Mouse (Mus musculus) liver, embryonic 12.5 days (tissue): ENCODE data around the gene Tmeff2. TPM values are rescaled to one million over a fixed set of nuclear protein-coding genes. Genes with fewer than 3 reads are reported as not detected.

Experiments
- ATAC-seq: fragments of 200-750 bp; cut with Nextera tagmentation; 2 replicates; pipeline ENCODE4 v1.8.0; 2017; ENCODE audit warnings: moderate number of reproducible peaks, mild to moderate bottlenecking, moderate library complexity
- H3K27ac ChIP-seq: fragments of 300-500 bp; sonication (generic); 2 replicates; pipeline ENCODE4 v1.5.1; 2016; ENCODE audit warnings: mild to moderate bottlenecking
- H3K27me3 ChIP-seq: fragments of 300-500 bp; sonication (generic); replicated peaks from 2 replicates; pipeline ENCODE4 v1.6.1; 2016; ENCODE audit warnings: mild to moderate bottlenecking, moderate library complexity
- H3K36me3 ChIP-seq: fragments of 300-500 bp; sonication (generic); 2 replicates; pipeline ENCODE4 v1.6.1; 2016; ENCODE audit warnings: mild to moderate bottlenecking, moderate library complexity
- H3K4me1 ChIP-seq: fragments of 300-500 bp; sonication (generic); 2 replicates; pipeline ENCODE4 v1.6.1; 2016
- H3K4me2 ChIP-seq: fragments of 300-500 bp; sonication (generic); 2 replicates; pipeline ENCODE4 v1.6.1; 2016; ENCODE audit warnings: mild to moderate bottlenecking, moderate library complexity
- H3K4me3 ChIP-seq: fragments of 300-500 bp; sonication (generic); 2 replicates; pipeline ENCODE4 v1.5.1; 2016; ENCODE audit warnings: mild to moderate bottlenecking, moderate library complexity
- H3K9ac ChIP-seq: fragments of 300-500 bp; sonication (generic); 2 replicates; pipeline ENCODE4 v1.6.1; 2016; ENCODE audit warnings: mild to moderate bottlenecking, moderate library complexity
- H3K9me3 ChIP-seq: fragments of 300-500 bp; sonication (generic); replicated peaks from 2 replicates; pipeline ENCODE4 v1.6.1; 2016; ENCODE audit warnings: mild to moderate bottlenecking, moderate library complexity
- WGBS: fragments of 180-500 bp; shearing (Covaris S2); methylation state at CpG from one replicate; pipeline ENCODE4 v1.1.7; 2016; ENCODE audit not compliant: insufficient replicate concordance; 5-methylcytosine and 5-hydroxymethylcytosine counted together
- polyA plus RNA-seq: library from polyadenylated mRNA; unstranded; fragments of >200 nt; fragmentation: Nextera tagmentation; extraction: Ambion mirVana; gene quantifications from 2 replicates; pipeline ENCODE4 v1.2.1, GENCODE M21; 2016

The Tmeff2 gene
- polyA plus RNA-seq, 1 experiment from 2014 or later, result 0.56 TPM

DNA sequence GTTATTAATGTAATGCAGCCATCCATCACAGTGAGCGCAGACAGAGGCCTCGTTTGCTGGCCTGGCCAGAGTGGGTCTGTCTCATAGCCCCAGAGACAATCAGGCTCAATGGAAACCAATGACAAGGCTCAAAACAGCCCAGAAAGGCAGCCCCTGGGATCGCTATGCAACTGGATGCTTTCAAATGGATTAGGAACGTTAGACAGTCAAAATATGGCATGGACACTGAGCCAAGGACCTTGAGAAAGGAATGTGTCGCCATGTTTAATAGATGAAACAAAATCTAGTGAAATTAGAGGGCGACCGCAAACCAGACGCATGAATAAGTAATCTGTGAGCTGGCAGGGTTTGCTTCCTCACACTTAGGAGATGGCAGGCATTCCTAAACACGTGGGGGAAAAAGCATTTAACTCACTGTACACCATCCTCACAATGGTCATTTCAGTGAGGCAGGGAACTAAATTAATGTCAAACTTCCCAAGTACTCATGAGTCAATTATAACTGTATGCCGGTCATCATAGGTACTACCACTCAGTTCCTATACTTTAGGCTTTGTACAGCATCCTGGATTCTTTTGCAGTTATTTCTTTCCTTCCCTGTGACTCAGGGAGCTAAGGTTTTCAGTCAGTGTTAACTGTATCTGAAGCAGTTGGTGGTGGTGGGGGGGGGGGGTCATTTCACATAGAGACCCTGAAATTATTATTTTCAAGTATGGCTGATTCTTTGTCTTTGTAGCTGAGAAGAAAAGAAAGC is 225.4 kb downstream of the Tmeff2 start:
- Histone ChIP-seq H3K27me3 (no peaks in the 10 kb centered on the region), H3K9me3 (no peaks in the 10 kb centered on the region), H3K4me1 (no peaks in the 10 kb centered on the region), H3K9ac (no peak overlapping the region), H3K4me2 (no peak overlapping the region), H3K36me3 (no peaks in the 10 kb centered on the region), H3K4me3 (no peak overlapping the region), H3K27ac (no peak overlapping the region)
- 67% methylated on average over 10 of the region's 10 CpGs for WGBS
- no peak for ATAC-seq

DNA sequence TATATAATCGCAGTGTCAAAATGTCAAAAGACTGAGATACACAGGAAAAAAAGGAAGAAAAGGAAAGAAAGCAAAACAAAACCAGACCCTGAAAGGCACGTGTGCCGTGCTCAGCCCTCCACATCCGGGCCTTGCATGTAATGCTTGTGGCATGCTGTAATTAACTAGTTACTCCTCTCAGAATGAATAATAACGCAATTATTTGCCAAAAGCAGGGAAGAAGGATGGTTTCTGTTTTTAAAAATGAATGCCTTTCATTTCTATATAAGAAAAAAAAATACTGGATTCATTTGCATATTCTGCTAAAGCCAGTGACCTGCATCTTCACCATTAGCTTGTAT is 225.9 kb downstream of the Tmeff2 start:
- no peak overlapping the region for H3K9ac ChIP-seq
- H3K27me3 ChIP-seq, result no peaks in the 10 kb centered on the region
- H3K9me3 ChIP-seq, result no peaks in the 10 kb centered on the region
- H3K36me3 ChIP-seq, result no peaks in the 10 kb centered on the region
- H3K4me3 ChIP-seq, result no peak overlapping the region
- 68% methylated on average over 5 of the region's 5 CpGs for WGBS
- H3K4me2 ChIP-seq, result no peak overlapping the region
- no peaks in the 10 kb centered on the region for H3K4me1 ChIP-seq
- H3K27ac ChIP-seq, result no peak overlapping the region
- ATAC-seq, result no peak

- H3K27ac ChIP-seq, result no peak overlapping the region
- H3K9me3 ChIP-seq, result no peaks in the 10 kb centered on the region
- ATAC-seq, result no peak
- no peaks in the 10 kb centered on the region for H3K4me1 ChIP-seq
- H3K36me3 ChIP-seq, result no peaks in the 10 kb centered on the region
- H3K4me3 ChIP-seq, result no peak overlapping the region
- no peak overlapping the region for H3K4me2 ChIP-seq
- no peak overlapping the region for H3K9ac ChIP-seq
- WGBS, result 35% methylated on average over 2 of the region's 2 CpGs
- H3K27me3 ChIP-seq, result no peaks in the 10 kb centered on the region
Measured at GRCm38 (mm10) chr1:51136792-51137191, 236.3 kb downstream of the Tmeff2 start.

GRCm38 (mm10) chr1:51139605-51140004 is 239.2 kb downstream of the Tmeff2 start:
- H3K9ac ChIP-seq, result no peak overlapping the region
- H3K27me3 ChIP-seq, result no peaks in the 10 kb centered on the region
- H3K4me1 ChIP-seq, result no peaks in the 10 kb centered on the region
- no peak for ATAC-seq
- H3K9me3 ChIP-seq, result no peaks in the 10 kb centered on the region
- 68% methylated on average over 10 of the region's 10 CpGs for WGBS
- H3K4me2 ChIP-seq, result no peak overlapping the region
- no peak overlapping the region for H3K4me3 ChIP-seq
- no peaks in the 10 kb centered on the region for H3K36me3 ChIP-seq
- no peak overlapping the region for H3K27ac ChIP-seq

DNA sequence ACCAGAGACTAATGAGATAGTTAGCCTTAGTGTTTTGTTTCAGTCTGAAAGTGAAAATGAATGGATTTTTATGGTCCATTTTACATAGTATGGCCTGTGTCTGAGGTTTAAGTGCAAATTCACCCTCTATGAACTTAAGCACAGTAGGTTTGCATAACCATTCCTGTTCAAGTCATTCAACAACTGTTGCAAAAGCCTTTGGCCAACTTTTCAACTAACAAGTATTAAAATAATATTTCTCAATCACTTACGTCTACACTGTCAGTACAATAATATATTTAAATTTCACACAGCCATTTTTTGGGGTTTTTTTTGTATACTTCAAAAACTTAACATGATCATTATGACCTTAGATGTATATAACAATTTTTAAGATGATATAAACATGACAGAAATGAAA is 240.9 kb downstream of the Tmeff2 start:
- Histone ChIP-seq H3K4me3 (no peak overlapping the region), H3K4me1 (no peaks in the 10 kb centered on the region), H3K4me2 (no peak overlapping the region), H3K27me3 (no peaks in the 10 kb centered on the region), H3K9me3 (no peaks in the 10 kb centered on the region), H3K36me3 (no peaks in the 10 kb centered on the region), H3K27ac (no peak overlapping the region), H3K9ac (no peak overlapping the region)
- ATAC-seq, result no peak
- WGBS, result 65% methylated on average over 1 of the region's 1 CpGs

DNA sequence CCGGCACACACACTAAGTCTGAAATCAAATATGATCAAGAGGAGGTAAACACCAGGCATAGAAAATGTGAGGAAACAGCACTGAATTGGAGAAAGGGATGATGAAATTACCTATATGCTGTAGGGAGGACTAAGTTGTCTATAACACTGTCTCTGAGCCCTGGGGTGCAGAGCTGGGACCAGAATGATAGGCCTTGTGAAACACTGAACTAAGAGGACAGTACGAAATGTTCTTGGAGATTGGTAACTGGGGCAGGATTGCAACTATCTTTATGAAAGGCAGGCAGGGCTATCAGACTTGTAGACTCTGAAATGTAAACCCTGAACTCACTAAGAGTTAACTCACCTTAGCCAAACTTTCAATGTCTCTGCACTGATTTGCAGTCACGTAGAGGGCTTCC is 242.3 kb downstream of the Tmeff2 start:
- 71% methylated on average over 3 of the region's 3 CpGs for WGBS
- Histone ChIP-seq H3K9me3 (no peaks in the 10 kb centered on the region), H3K9ac (no peak overlapping the region), H3K27me3 (no peaks in the 10 kb centered on the region), H3K4me2 (no peak overlapping the region), H3K36me3 (no peaks in the 10 kb centered on the region), H3K27ac (no peak overlapping the region), H3K4me3 (no peak overlapping the region), H3K4me1 (no peaks in the 10 kb centered on the region)
- ATAC-seq, result no peak

- ATAC-seq, result no peak
- Histone ChIP-seq H3K27ac (no peak overlapping the region), H3K9ac (no peak overlapping the region), H3K27me3 (no peaks in the 10 kb centered on the region), H3K36me3 (no peaks in the 10 kb centered on the region), H3K4me1 (no peaks in the 10 kb centered on the region), H3K9me3 (no peaks in the 10 kb centered on the region), H3K4me3 (no peak overlapping the region), H3K4me2 (no peak overlapping the region)
- 72% methylated on average over 4 of the region's 4 CpGs for WGBS
Measured at GRCm38 (mm10) chr1:51145693-51146092, 245.2 kb downstream of the Tmeff2 start.

GRCm38 (mm10) chr1:51148481-51149137 is 248.2 kb downstream of the Tmeff2 start:
- no peak overlapping the region for H3K9ac ChIP-seq
- no peaks in the 10 kb centered on the region for H3K36me3 ChIP-seq
- H3K27me3 ChIP-seq, result no peaks in the 10 kb centered on the region
- 61% methylated on average over 9 of the region's 9 CpGs for WGBS
- H3K4me2 ChIP-seq, result no peak overlapping the region
- no peaks in the 10 kb centered on the region for H3K4me1 ChIP-seq
- no peaks in the 10 kb centered on the region for H3K9me3 ChIP-seq
- ATAC-seq, result no peak
- H3K27ac ChIP-seq, result no peak overlapping the region
- H3K4me3 ChIP-seq, result no peak overlapping the region

- no peak for ATAC-seq
- H3K36me3 ChIP-seq, result no peaks in the 10 kb centered on the region
- 58% methylated on average over 4 of the region's 4 CpGs for WGBS
- no peaks in the 10 kb centered on the region for H3K9me3 ChIP-seq
- H3K27ac ChIP-seq, result no peak overlapping the region
- no peak overlapping the region for H3K9ac ChIP-seq
- H3K27me3 ChIP-seq, result no peaks in the 10 kb centered on the region
- no peaks in the 10 kb centered on the region for H3K4me1 ChIP-seq
- no peak overlapping the region for H3K4me3 ChIP-seq
- no peak overlapping the region for H3K4me2 ChIP-seq
Measured at GRCm38 (mm10) chr1:51149488-51149887, 249.0 kb downstream of the Tmeff2 start.

DNA sequence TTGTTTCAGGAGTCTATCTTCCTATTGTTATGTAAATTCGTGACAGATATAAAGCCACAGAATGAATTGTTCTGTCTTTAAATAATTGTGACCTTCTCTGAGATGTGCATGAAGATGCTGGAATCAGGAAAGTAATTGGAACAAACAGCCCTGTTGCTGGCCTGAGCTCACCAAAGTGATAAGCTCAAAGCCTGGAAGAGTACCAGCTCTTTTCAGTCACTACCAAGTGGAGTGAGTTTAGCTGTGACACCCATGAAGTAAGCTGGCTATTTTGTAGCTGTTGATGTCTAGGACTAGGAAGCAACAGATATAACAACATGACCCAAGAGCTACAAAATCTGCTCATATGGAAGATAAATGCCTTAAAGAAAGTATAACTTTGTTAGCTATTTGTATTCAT is 249.4 kb downstream of the Tmeff2 start:
- no peak overlapping the region for H3K4me2 ChIP-seq
- no peak overlapping the region for H3K27ac ChIP-seq
- H3K27me3 ChIP-seq, result no peaks in the 10 kb centered on the region
- no peak for ATAC-seq
- H3K9ac ChIP-seq, result no peak overlapping the region
- no peaks in the 10 kb centered on the region for H3K9me3 ChIP-seq
- H3K36me3 ChIP-seq, result no peaks in the 10 kb centered on the region
- H3K4me1 ChIP-seq, result no peaks in the 10 kb centered on the region
- H3K4me3 ChIP-seq, result no peak overlapping the region
- WGBS, result 49% methylated on average over 1 of the region's 1 CpGs

DNA sequence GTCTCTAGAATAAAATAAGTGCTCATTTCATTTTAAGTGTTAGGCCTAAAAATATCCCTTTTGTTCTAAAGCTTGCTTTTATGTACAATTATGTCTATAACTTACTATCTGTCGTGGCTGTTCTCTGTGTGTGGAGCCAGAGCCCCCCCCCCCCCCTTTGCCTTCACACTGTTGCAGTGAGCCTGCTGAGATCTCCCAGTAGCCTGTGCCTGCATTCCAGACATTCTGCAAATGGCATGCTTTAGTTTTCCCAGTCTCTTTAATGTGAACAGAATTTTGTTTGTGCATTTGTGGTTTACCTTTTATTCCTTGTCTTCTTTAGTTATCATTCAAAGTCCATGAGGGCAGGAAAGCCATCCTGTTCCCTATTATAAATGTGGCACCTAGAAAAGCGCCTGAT is 251.6 kb downstream of the Tmeff2 start:
- H3K27me3 ChIP-seq, result no peaks in the 10 kb centered on the region
- no peak overlapping the region for H3K4me2 ChIP-seq
- H3K9me3 ChIP-seq, result no peaks in the 10 kb centered on the region
- H3K36me3 ChIP-seq, result no peaks in the 10 kb centered on the region
- H3K9ac ChIP-seq, result no peak overlapping the region
- 29% methylated on average over 2 of the region's 2 CpGs for WGBS
- H3K4me3 ChIP-seq, result no peak overlapping the region
- H3K27ac ChIP-seq, result no peak overlapping the region
- no peaks in the 10 kb centered on the region for H3K4me1 ChIP-seq
- ATAC-seq, result no peak

DNA sequence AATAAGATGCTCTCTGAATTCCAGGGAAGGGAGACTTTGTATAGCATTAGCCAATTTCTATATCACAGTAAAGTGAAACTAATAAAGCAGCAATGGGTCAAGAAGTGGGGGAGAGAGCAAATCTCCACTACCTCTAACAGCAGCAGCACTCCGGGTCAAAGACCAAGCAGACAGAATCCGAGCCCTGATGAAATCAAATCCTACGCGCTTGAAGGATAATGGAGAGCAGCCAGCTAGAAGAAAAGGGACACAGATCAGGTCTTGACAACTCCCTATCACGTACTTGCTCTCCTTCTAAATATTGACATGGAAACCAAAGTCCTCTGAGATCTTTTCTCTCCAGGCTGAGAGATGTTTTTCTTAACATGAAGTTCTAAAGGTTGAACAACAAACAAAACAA is 252.4 kb downstream of the Tmeff2 start:
- Histone ChIP-seq H3K27ac (no peak overlapping the region), H3K4me1 (no peaks in the 10 kb centered on the region), H3K36me3 (no peaks in the 10 kb centered on the region), H3K9ac (no peak overlapping the region), H3K4me2 (no peak overlapping the region), H3K27me3 (no peaks in the 10 kb centered on the region), H3K9me3 (no peaks in the 10 kb centered on the region), H3K4me3 (no peak overlapping the region)
- no peak for ATAC-seq
- 48% methylated on average over 5 of the region's 5 CpGs for WGBS

GRCm38 (mm10) chr1:51184276-51184675 is 283.8 kb downstream of the Tmeff2 start:
- Histone ChIP-seq H3K4me2 (no peak overlapping the region), H3K9ac (no peak overlapping the region), H3K27ac (no peak overlapping the region), H3K36me3 (no peaks in the 10 kb centered on the region), H3K9me3 (no peaks in the 10 kb centered on the region), H3K4me3 (no peak overlapping the region), H3K27me3 (no peaks in the 10 kb centered on the region), H3K4me1 (no peaks in the 10 kb centered on the region)
- no peak for ATAC-seq
- 62% methylated on average over 2 of the region's 2 CpGs for WGBS
